Mouse (Mus musculus): ENCODE measurements around the gene Ube2e1. TPM values are rescaled to one million over a fixed set of nuclear protein-coding genes. Genes with fewer than 3 reads are reported as not detected.

Ube2e1 gene
- total RNA-seq (2021) = 100 to 1,000 TPM; 105 TPM
- long read RNA-seq, experiment 1, transcript Ube2e1-201 (6 exons, 1,408 nt) = major isoform, 5 of 26 reads
- long read RNA-seq, experiment 1, partial matches to known transcripts = 5 of 26 reads
- long read RNA-seq, experiment 1, other reads (novel, unspliced or antisense) = 13 of 26 reads
- long read RNA-seq, experiment 2, transcript Ube2e1-201 (6 exons, 1,408 nt) = major isoform, 9 of 19 reads
- long read RNA-seq, experiment 2, partial matches to known transcripts = 3 of 19 reads
- long read RNA-seq, experiment 2, other reads (novel, unspliced or antisense) = 6 of 19 reads

- peak; percentile 51 to 57 for DNase-seq
- intact Hi-C loops (cut with DNase I) = no loop called here
Observed at GRCm38 (mm10) chr14:18331693-18332131, at the start of gene Ube2e1. Gene Ube2e1 (minus strand): TSS chr14:18331859.

DNA sequence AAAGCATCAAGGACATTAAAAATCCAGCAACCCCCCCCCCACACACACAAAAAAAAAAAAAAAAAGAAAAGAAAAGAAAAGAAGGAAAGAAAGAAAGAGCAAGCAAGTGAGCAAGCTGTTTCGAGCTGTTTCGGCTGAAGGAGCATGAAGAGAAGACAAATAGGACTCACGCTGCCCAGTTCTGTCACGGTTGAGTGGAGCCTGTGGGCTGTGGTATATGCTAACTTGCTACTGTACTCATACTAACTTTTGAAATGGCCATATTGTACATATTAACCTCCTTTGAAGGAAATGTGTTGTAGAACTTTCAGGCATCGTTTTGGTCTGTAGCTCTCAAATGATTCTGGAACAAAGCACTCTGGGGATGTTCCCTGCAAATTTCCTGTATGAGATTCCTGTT, 48.2 kb upstream of the Ube2e1 start:
- no peak for DNase-seq
- intact Hi-C loops (cut with DNase I) = loop anchor here (10.0 kb wide), 1 partner anchor 85 kb away; no protein-coding TSS in a partner anchor

GRCm38 (mm10) chr14:18377944-18378575, 46.4 kb upstream of the Ube2e1 start:
- intact Hi-C loops (cut with DNase I) = loop anchor here (10.0 kb wide), 1 partner anchor 87 kb away; no protein-coding TSS in a partner anchor
- DNase-seq = no peak

- peak; percentile 33 to 48 for DNase-seq
- intact Hi-C loops (cut with DNase I) = loop anchor here (10.0 kb wide), 1 partner anchor 89 kb away; no protein-coding TSS in a partner anchor
Observed at GRCm38 (mm10) chr14:18376206-18376605, 44.5 kb upstream of the Ube2e1 start.

GRCm38 (mm10) chr14:18373758-18374405, 42.2 kb upstream of the Ube2e1 start:
- intact Hi-C loops (cut with DNase I) = loop anchor here (10.0 kb wide), 1 partner anchor 91 kb away; no protein-coding TSS in a partner anchor
- DNase-seq = no peak

DNA sequence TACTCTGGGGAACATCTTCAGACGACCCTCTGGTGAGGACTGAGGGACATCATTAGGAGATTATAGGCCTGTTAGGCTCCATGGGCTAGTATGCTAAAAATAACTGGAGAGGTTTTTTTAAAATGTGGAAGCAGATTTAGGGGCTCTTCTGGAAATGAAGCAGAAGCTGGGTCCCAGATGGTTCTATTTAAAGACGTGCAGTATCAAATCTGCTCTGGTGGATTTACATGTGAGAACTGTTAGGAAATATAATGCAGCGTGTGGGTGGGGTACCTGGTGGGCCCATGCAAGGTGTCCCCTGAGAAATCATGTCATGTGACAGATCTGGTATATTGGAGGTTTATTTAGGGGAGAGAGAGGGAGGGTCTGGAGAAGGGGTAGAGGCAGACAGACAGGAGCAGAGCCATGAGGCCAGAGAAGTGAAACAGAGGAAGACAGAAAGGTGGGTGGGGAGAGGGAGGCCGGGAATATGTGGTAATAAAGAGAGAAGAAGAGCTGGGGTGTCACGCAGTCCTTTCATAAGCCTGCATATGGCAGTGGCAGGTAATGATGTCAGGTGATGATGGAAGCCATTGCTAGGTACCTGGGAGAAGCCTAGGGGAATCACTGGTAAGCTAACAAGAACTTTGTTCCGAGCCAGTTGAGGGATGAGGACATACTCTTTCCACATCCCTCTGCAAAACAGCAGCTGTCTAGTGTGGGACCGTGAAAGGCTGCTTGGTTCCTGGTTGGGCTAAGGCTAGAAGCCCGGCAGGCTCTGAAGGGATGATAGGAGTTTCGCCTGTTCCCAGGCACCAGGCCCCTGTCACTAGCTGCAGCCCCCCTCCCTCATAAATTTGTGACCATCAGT, 41.3 kb upstream of the Ube2e1 start:
- intact Hi-C loops (cut with DNase I) = loop anchor here (10.0 kb wide), 1 partner anchor 92 kb away; no protein-coding TSS in a partner anchor

GRCm38 (mm10) chr14:18369031-18369430, 37.4 kb upstream of the Ube2e1 start:
- DNase-seq = no peak
- intact Hi-C loops (cut with DNase I) = no loop called here

More for the DNA sequence above, 41.3 kb upstream of the Ube2e1 start:
- no peak for DNase-seq

DNA sequence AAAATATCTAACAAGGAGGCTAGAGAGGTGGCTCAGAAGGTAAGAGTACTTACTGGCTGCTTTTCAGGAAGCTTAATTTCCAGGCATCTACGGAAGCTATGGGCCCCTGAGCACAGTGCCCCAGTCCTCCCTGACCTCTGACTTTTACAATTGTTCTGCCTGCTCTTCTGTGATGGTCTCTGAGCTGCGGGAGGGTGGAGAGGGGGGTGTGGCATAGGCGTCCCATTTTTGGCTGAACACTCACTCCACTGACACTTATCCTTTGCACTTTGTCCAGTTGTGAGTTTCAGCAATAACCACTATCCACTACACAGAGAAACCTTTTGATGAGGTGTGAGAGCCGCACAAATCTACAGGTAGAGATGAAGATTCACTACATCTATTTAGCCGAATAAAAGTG, 35.4 kb upstream of the Ube2e1 start:
- intact Hi-C loops (cut with DNase I) = no loop called here
- DNase-seq = no peak

- intact Hi-C loops (cut with DNase I) = no loop called here
- DNase-seq = no peak
Observed at GRCm38 (mm10) chr14:18364321-18364720, 32.7 kb upstream of the Ube2e1 start.

GRCm38 (mm10) chr14:18356442-18356841, 24.8 kb upstream of the Ube2e1 start:
- intact Hi-C loops (cut with DNase I) = no loop called here

GRCm38 (mm10) chr14:18355514-18356190, 24.0 kb upstream of the Ube2e1 start:
- intact Hi-C loops (cut with DNase I) = no loop called here

More at GRCm38 (mm10) chr14:18356442-18356841, 24.8 kb upstream of the Ube2e1 start:
- no peak for DNase-seq

GRCm38 (mm10) chr14:18353525-18353924, 21.9 kb upstream of the Ube2e1 start:
- no peak for DNase-seq
- intact Hi-C loops (cut with DNase I) = no loop called here

More at GRCm38 (mm10) chr14:18355514-18356190, 24.0 kb upstream of the Ube2e1 start:
- DNase-seq = no peak

GRCm38 (mm10) chr14:18352934-18353333, 21.3 kb upstream of the Ube2e1 start:
- DNase-seq = no peak
- intact Hi-C loops (cut with DNase I) = no loop called here

GRCm38 (mm10) chr14:18350680-18351079, 19.0 kb upstream of the Ube2e1 start:
- DNase-seq = no peak
- intact Hi-C loops (cut with DNase I) = no loop called here

- no peak for DNase-seq
- intact Hi-C loops (cut with DNase I) = no loop called here
Observed at GRCm38 (mm10) chr14:18349871-18350270, 18.2 kb upstream of the Ube2e1 start.

- peak in 1 of 2 experiments; percentile 34 for DNase-seq
- intact Hi-C loops (cut with DNase I) = no loop called here
Observed at GRCm38 (mm10) chr14:18343589-18343988, 11.9 kb upstream of the Ube2e1 start.

GRCm38 (mm10) chr14:18342749-18343148, 11.1 kb upstream of the Ube2e1 start:
- intact Hi-C loops (cut with DNase I) = no loop called here
- DNase-seq = no peak

- DNase-seq = no peak
Observed at GRCm38 (mm10) chr14:18341088-18341487, 9.4 kb upstream of the Ube2e1 start.

DNA sequence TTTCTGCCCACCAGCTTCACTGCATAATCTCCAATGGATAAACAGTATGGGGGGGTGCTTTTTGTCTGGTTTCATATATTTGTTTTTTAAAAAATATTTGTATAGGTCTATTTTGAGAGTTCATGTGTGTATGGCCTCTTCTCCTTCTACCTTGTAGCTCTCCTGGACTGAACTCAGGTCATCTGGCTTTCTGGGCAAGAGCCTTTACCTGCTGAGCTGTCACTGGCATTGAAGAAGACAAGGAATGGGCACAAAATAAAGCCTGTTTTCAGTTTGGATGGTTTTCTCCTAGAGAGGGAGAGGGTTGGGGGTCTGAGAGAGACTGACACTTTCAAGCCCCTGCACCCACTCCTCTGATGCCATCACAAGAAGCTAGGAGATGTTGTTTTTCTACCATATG, 4.4 kb upstream of the Ube2e1 start:
- intact Hi-C loops (cut with DNase I) = no loop called here
- DNase-seq = no peak

More at GRCm38 (mm10) chr14:18341088-18341487, 9.4 kb upstream of the Ube2e1 start:
- intact Hi-C loops (cut with DNase I) = no loop called here
